Mouse (Mus musculus) kidney, embryonic 15.5 days (tissue): ENCODE data around the gene Ints13. TPM values are rescaled to one million over a fixed set of nuclear protein-coding genes. Genes with fewer than 3 reads are reported as not detected.
"Not testable (repeated sequence)": the region's sequence is repeated elsewhere in the genome, so short reads cannot be mapped to it uniquely, and the experiment has no call there.

Experiments
- ATAC-seq: fragments of 200-750 bp; cut with Nextera tagmentation; replicated peaks from 2 replicates; pipeline ENCODE4 v1.8.0; 2017; ENCODE audit warnings: moderate TSS enrichment; ENCODE audit not compliant: low FRiP score
- H3K27ac ChIP-seq: fragments of 300-500 bp; sonication (generic); 2 replicates; pipeline ENCODE4 v1.5.1; 2015; ENCODE audit warnings: mild to moderate bottlenecking, inconsistent platforms
- H3K27me3 ChIP-seq: fragments of 300-500 bp; sonication (generic); 2 replicates; pipeline ENCODE4 v1.6.1; 2015; ENCODE audit warnings: inconsistent platforms
- H3K36me3 ChIP-seq: fragments of 300-500 bp; sonication (generic); 2 replicates; pipeline ENCODE4 v1.6.1; 2015; ENCODE audit warnings: inconsistent platforms
- H3K4me1 ChIP-seq: fragments of 300-500 bp; sonication (generic); 2 replicates; pipeline ENCODE4 v1.6.1; 2015; ENCODE audit warnings: inconsistent platforms
- H3K4me2 ChIP-seq: fragments of 300-500 bp; sonication (generic); 2 replicates; pipeline ENCODE4 v1.6.1; 2015; ENCODE audit warnings: moderate library complexity, mild to moderate bottlenecking, inconsistent platforms
- H3K4me3 ChIP-seq: fragments of 300-500 bp; sonication (generic); replicated peaks from 2 replicates; pipeline ENCODE4 v1.5.1; 2015; ENCODE audit warnings: mild to moderate bottlenecking, inconsistent platforms
- H3K9ac ChIP-seq: fragments of 300-500 bp; sonication (generic); 2 replicates; pipeline ENCODE4 v1.6.1; 2015; ENCODE audit warnings: mild to moderate bottlenecking, inconsistent platforms
- H3K9me3 ChIP-seq: fragments of 300-500 bp; sonication (generic); replicated peaks from 2 replicates; pipeline ENCODE4 v1.6.1; 2016; ENCODE audit warnings: inconsistent platforms
- WGBS: fragments of 180-500 bp; shearing (Covaris S2); methylation state at CpG from one replicate; pipeline ENCODE4 v1.1.7; 2015; ENCODE audit warnings: mixed read lengths; 5-methylcytosine and 5-hydroxymethylcytosine counted together
- polyA plus RNA-seq: library from polyadenylated mRNA; unstranded; fragments of >200 nt; fragmentation: Nextera tagmentation; extraction: Ambion mirVana; gene quantifications from 2 replicates; pipeline ENCODE4 v1.2.1, GENCODE M21; 2015

Ints13 gene
- polyA plus RNA-seq, 1 experiment from 2014 or later, result 82.7 TPM

DNA sequence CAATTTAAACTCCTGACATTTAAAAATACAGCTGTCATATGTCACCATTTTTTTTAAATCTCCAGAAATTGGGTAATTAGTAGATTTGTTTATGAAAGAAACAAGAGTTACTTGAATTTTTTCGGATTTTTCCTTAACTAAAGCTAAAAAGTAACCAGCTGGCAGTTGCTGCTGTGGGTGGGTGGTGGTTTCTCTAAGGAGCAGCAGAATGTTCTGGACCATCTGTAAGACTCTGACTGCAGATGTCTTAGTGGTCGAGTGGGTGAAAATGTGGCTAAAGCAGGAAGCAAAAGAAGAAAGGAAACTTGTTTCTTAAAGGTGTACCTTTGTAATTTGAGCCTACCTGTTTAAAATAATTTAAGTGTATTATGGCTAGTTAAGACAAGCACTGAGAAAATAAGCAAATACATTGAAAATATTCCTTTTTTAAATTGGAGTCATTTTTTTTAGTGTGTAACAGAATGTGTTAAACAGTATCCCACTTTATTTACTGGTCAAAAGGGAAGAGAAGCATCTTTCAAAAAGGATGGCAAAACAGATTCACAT is 2.8 kb upstream of the Ints13 start:
- no peak overlapping the region for H3K4me2 ChIP-seq
- H3K9me3 ChIP-seq, result no peaks in the 10 kb centered on the region
- 43% methylated on average over 2 of the region's 2 CpGs for WGBS
- no peaks in the 10 kb centered on the region for H3K27me3 ChIP-seq
- peaks cover under 1% of the 10 kb centered on the region for H3K36me3 ChIP-seq
- no peak overlapping the region for H3K9ac ChIP-seq
- H3K4me1 ChIP-seq, result peaks cover 28% of the 10 kb centered on the region
- ATAC-seq, result no peak
- no peak overlapping the region for H3K4me3 ChIP-seq
- no peak overlapping the region for H3K27ac ChIP-seq

DNA sequence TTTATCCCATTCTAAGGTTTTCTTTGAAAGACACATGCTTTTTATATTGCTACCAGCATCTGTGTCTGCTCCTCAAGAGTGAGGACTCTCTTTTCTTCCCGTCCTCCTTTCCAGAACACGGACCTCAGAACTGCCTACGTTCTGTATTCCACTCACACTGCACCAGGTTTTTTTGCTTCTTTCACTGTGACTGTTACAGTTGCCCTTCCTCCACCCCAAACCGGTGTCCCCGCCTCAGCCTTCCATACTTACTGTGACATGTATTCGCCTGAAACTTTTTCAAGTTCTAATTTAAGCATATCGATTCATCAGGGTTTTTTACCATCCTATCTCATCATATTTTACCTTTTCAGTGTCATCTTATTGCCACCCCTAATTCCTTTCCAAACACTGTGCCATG is 951 bp upstream of the Ints13 start:
- WGBS, result 4% methylated on average over 7 of the region's 7 CpGs
- peak overlapping the region; percentile 65 for H3K4me2 ChIP-seq
- H3K27ac ChIP-seq, result peak overlapping the region; percentile 98
- H3K36me3 ChIP-seq, result peaks cover 4% of the 10 kb centered on the region; the same call in 1 of the 2 replicates
- H3K9ac ChIP-seq, result peak overlapping the region; percentile 88
- no peaks in the 10 kb centered on the region for H3K27me3 ChIP-seq
- no peak for ATAC-seq
- peaks cover 35% of the 10 kb centered on the region for H3K4me1 ChIP-seq
- H3K9me3 ChIP-seq, result no peaks in the 10 kb centered on the region
- peak overlapping the region; percentile 83 for H3K4me3 ChIP-seq

DNA sequence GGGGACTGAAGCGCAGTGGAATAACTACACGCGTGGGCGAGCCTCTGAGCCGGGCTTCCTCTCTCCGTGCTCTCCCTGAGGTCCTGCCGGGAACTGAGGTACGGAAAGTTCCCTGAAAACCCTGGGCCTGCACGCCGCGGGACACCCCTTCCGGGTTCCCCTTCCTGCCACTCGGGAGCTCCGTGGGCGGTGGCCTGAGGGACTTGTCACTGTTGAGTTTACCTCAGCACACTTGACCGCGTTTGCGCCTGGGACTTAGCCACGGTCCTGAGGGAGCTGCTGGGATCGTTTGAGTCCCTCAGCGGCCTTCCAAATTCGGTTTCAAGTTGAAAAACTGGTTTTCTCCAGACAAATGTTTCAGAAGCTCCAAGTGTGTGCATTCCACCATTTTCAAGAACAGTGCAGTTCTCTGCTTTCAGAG is 486 bp upstream of the Ints13 start:
- no peaks in the 10 kb centered on the region for H3K27me3 ChIP-seq
- 1% methylated on average over 22 of the region's 22 CpGs for WGBS
- peaks cover 35% of the 10 kb centered on the region for H3K4me1 ChIP-seq
- peak; percentile 72 for ATAC-seq
- peaks cover 4% of the 10 kb centered on the region; the same call in 1 of the 2 replicates for H3K36me3 ChIP-seq
- H3K4me2 ChIP-seq, result peak overlapping the region; percentile 65
- H3K27ac ChIP-seq, result peak overlapping the region; percentile 98
- H3K4me3 ChIP-seq, result peak overlapping the region; percentile 83
- H3K9ac ChIP-seq, result peak overlapping the region; percentile 88
- no peaks in the 10 kb centered on the region for H3K9me3 ChIP-seq

DNA sequence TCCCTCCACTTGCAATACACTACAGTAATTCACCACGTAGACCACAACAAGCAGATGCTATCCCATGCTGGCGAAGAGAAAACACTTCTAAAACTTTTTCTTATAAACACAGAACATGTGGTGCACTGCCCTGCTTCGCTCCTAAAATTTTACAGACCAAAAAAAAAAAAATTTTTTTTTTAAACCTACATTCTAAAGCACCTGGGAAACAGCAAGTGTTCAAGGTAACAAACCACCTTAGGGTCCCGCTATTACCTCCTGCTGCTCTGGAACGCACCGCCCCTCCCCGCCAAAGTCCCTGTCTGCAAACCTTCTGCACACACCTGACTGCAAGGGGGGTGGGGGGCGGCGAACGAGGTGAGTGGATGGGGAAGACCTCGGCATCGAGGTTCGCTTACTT is 732 bp downstream of the Ints13 start, which contains the start of gene Fgfr1op2:
TSS of gene Fgfr1op2 (plus strand) at position 301 of the 400 bp plus-strand sequence.
- H3K27ac ChIP-seq, result peak within 1 kb of the TSS; percentile 98
- WGBS, result under 1% methylated on average over 13 of the region's 13 CpGs
- no peak for ATAC-seq
- H3K9ac ChIP-seq, result peak within 1 kb of the TSS; percentile 88
- H3K9me3 ChIP-seq, result no peaks in the 10 kb centered on the region
- H3K27me3 ChIP-seq, result no peaks in the 10 kb centered on the region
- H3K4me1 ChIP-seq, result peaks cover 40% of the 10 kb centered on the region
- peaks cover 4% of the 10 kb centered on the region; the same call in 1 of the 2 replicates for H3K36me3 ChIP-seq
- peak within 1 kb of the TSS; percentile 65 for H3K4me2 ChIP-seq
- H3K4me3 ChIP-seq, result peak within 1 kb of the TSS; percentile 83

DNA sequence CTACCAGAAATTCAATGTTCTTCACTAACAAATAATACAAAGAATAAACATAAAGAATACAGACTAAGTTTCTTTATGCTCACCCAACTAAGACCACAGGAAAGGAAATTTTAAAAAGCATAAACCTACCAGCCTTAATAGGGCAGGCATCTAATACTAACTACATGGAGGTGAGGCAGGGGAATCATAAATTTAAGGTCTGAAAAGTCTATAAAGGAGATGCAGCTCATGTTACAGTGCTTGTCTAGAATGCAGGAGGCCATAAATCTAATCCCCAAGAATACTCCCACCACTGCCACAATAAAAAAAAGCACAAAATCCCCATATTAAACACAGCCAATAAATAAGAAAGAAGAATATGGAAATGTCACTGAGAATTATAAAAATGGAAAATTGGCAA is 5.6 kb downstream of the Ints13 start:
- no peak overlapping the region for H3K9ac ChIP-seq
- no peaks in the 10 kb centered on the region for H3K27me3 ChIP-seq
- H3K4me3 ChIP-seq, result no peak overlapping the region
- no peak overlapping the region for H3K4me2 ChIP-seq
- H3K36me3 ChIP-seq, result peaks cover 28% of the 10 kb centered on the region; the same call in 1 of the 2 replicates
- no peak overlapping the region for H3K27ac ChIP-seq
- H3K9me3 ChIP-seq, result no peaks in the 10 kb centered on the region
- peaks cover 28% of the 10 kb centered on the region for H3K4me1 ChIP-seq
- no peak; the same call in 1 of the 2 replicates for ATAC-seq

DNA sequence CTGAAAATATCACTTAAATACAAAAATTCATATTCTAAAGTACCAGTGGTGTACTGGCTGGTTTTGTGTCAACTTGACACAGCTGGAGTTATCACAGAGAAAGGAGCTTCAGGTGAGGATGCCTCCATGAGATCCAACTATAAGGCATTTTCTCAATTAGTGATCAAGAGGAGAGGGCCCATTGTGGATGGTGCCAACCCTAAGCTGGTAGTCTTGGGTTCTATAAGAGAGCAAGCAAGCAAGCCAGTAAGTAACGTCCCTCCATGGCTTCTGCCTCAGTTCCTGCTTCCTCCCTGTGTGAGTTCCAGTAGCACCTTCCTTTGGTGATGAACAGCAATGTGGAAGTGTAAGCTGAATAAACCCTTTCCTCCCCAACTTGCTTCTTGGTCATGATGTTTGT is 15.2 kb downstream of the Ints13 start:
- H3K4me2 ChIP-seq, H3K4me3 ChIP-seq, ATAC-seq, H3K9ac ChIP-seq, H3K4me1 ChIP-seq, H3K9me3 ChIP-seq, H3K27ac ChIP-seq, H3K27me3 ChIP-seq: not testable (repeated sequence)
- WGBS, result 76% methylated on average over 1 of the region's 1 CpGs
- H3K36me3 ChIP-seq, result peaks cover 72% of the 10 kb centered on the region

DNA sequence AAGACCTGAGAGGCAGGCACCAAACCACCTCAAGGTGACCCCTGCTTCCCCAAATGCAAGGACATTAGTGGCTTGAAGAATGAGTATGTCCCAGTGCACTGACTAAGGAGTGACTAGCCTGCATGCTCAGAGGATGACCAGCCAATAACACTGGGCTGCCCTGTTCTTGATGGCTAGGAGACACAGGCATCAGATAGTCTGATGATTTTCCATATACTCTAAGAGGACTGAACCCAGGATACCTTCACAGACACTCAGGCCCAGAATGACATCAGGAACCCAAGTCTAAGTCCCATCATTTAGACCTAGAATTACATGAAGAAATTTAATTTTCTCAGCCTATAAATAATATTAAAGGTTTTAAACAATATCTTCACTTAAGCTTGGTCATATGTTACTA is 26.3 kb downstream of the Ints13 start:
- Histone ChIP-seq H3K4me1 (no peaks in the 10 kb centered on the region), H3K9ac (no peak overlapping the region), H3K4me3 (no peak overlapping the region), H3K9me3 (no peaks in the 10 kb centered on the region), H3K36me3 (peaks cover 92% of the 10 kb centered on the region), H3K27ac (no peak overlapping the region), H3K27me3 (no peaks in the 10 kb centered on the region), H3K4me2 (no peak overlapping the region)
- no peak for ATAC-seq

DNA sequence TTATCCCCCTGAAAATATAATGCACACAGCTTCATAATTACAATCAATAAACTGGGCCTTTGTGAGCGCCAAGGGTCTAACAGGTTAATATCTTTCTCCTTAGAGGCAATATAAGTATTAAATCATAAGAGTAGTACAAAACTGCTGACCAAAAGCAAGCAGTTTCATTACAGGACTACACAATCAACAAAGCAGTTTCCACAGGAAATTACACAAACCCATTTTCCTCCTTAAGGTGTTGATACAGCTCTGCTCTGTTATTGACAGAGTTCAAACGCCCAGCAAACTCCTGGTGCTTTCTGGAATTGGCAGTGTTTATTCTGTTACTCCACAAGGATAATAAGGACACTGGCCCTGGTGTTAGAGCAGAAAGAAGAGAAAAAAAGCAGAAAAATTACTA is 27.2 kb downstream of the Ints13 start:
- ATAC-seq, result no peak
- no peaks in the 10 kb centered on the region for H3K27me3 ChIP-seq
- no peak overlapping the region for H3K27ac ChIP-seq
- H3K9me3 ChIP-seq, result no peaks in the 10 kb centered on the region
- no peaks in the 10 kb centered on the region for H3K4me1 ChIP-seq
- peaks cover 88% of the 10 kb centered on the region for H3K36me3 ChIP-seq
- 85% methylated on average over 2 of the region's 2 CpGs for WGBS
- no peak overlapping the region for H3K4me2 ChIP-seq
- no peak overlapping the region for H3K4me3 ChIP-seq
- no peak overlapping the region for H3K9ac ChIP-seq

DNA sequence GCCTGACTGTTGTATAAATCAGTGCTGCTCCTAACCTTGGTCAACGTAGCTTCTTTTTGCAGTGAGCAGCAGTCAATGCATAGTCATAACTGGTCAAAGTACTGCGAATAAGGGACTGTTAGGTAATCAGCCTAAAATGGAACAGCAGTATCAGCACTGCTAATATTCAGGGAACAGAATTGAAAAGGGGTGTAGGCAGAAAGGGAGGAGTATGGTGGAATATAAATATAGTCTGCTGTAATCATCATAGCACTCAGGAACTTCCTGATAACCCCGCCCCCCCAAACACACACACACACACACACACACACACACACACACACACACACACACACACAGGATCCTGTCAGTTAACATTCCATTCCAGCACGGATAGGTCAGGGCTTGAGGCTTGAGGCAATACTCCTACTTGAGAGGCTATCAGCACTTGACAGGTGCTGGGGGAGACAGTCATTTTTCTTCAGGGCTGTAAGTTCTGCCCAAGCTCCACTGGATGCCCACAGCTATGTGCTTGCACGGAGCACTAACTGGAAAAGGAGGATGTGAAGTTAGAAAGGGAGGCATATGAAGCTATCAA is 32.3 kb downstream of the Ints13 start:
- Histone ChIP-seq H3K9ac (no peak overlapping the region), H3K4me2 (no peak overlapping the region), H3K27me3 (no peaks in the 10 kb centered on the region), H3K36me3 (peaks cover 42% of the 10 kb centered on the region), H3K9me3 (no peaks in the 10 kb centered on the region), H3K27ac (no peak overlapping the region), H3K4me3 (no peak overlapping the region), H3K4me1 (no peaks in the 10 kb centered on the region)
- no peak for ATAC-seq
- WGBS, result 76% methylated on average over 5 of the region's 5 CpGs

DNA sequence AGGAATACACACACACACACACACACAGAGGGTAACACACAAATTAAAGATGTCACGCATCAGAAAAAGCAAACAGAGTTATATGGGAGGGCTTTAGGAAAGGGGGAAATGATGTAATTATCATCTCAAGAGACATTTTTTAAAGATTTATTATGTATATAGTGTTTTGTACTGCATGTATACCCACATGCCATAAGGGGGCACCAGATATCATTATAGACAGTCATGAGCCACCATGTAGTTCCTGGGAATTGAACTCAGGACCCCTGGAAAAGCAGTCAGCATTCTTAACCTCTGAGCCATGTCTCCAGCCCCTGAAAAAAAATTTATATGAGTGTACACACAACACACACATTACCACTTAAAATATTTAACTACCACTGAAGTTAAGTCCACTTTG is 33.0 kb downstream of the Ints13 start:
- Histone ChIP-seq H3K36me3 (peaks cover 35% of the 10 kb centered on the region), H3K9ac (no peak overlapping the region), H3K9me3 (no peaks in the 10 kb centered on the region), H3K27ac (no peak overlapping the region), H3K27me3 (no peaks in the 10 kb centered on the region), H3K4me2 (no peak overlapping the region), H3K4me3 (no peak overlapping the region), H3K4me1 (no peaks in the 10 kb centered on the region)
- 94% methylated on average over 1 of the region's 1 CpGs for whole genome bisulfite sequencing
- no peak for ATAC-seq

DNA sequence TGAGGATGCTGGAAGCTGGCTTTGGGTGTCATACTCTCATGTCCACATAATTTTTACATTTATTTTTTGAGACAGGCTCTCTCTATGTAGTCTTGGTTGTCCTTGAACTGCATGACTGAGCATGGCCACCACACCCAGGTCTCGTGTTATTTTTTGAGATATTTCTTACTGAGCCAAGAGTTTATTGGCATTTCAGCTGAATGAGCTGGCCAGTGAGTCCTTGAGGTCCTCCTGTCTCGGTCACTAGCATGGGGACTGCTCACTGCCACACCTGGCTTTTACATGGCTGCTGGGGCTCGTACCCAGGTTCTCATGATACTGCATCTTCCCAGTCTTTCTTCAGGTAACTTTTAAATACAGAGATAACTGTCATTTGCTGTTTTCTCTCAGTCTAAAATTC is 37.2 kb downstream of the Ints13 start:
- no peaks in the 10 kb centered on the region for H3K36me3 ChIP-seq
- H3K4me1 ChIP-seq, result no peaks in the 10 kb centered on the region
- H3K4me3 ChIP-seq, result no peak overlapping the region
- no peak overlapping the region for H3K4me2 ChIP-seq
- H3K9me3 ChIP-seq, result no peaks in the 10 kb centered on the region
- H3K9ac ChIP-seq, result no peak overlapping the region
- 69% methylated on average over 3 of the region's 3 CpGs for WGBS
- no peaks in the 10 kb centered on the region for H3K27me3 ChIP-seq
- no peak overlapping the region for H3K27ac ChIP-seq
- no peak for ATAC-seq

DNA sequence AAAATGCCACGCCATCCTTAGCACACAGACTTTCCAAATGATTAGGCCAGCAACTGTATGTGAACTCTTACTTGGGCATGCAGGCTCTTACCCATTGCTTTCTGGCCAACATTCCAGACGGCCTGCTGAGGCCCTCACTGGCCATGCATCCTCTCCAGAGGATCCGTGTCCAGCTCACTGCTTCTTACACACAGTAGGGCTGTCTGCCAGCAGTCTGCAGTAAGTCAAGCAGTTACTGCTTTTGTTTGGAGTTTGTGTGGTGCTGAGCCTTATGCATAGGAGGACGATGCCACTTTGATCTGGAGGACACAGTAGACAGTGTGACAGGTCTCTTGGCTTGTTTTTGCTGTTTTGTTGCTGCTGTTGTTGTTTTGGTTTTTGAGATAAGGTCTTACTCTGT is 39.0 kb downstream of the Ints13 start:
- no peak overlapping the region for H3K4me3 ChIP-seq
- H3K4me2 ChIP-seq, result no peak overlapping the region
- H3K4me1 ChIP-seq, result no peaks in the 10 kb centered on the region
- no peak overlapping the region for H3K9ac ChIP-seq
- no peaks in the 10 kb centered on the region for H3K27me3 ChIP-seq
- H3K36me3 ChIP-seq, result no peaks in the 10 kb centered on the region
- WGBS, result 69% methylated on average over 4 of the region's 4 CpGs
- no peak for ATAC-seq
- no peaks in the 10 kb centered on the region for H3K9me3 ChIP-seq
- H3K27ac ChIP-seq, result no peak overlapping the region

DNA sequence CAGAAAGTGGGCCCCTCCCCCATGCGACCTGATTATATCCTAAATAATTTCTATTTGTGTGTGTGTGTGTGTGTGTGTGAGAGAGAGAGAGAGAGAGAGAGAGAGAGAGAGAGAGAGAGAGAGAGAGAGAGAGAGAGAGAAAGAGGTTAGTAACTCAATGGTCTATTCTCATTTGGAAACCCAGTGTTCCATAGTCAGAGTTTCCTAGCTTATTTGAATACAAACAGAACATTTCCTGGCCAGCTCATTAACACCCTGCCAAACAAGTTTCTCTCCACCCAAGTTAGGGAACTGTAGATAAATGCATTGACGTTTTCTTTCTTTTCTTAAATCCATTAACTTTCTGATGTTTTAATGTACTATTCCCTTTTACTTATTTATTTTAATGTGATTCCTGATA is 39.6 kb downstream of the Ints13 start:
- H3K4me2 ChIP-seq, result no peak overlapping the region
- no peaks in the 10 kb centered on the region for H3K4me1 ChIP-seq
- WGBS, result 65% methylated on average over 2 of the region's 2 CpGs
- H3K4me3 ChIP-seq, result no peak overlapping the region
- H3K27me3 ChIP-seq, result no peaks in the 10 kb centered on the region
- ATAC-seq, result no peak
- no peak overlapping the region for H3K27ac ChIP-seq
- H3K36me3 ChIP-seq, result no peaks in the 10 kb centered on the region
- no peak overlapping the region for H3K9ac ChIP-seq
- no peaks in the 10 kb centered on the region for H3K9me3 ChIP-seq
